Mouse (Mus musculus) mammary gland, adult 2 months (tissue): ENCODE measurements around the gene Gdi1. TPM values are rescaled to one million over a fixed set of nuclear protein-coding genes. Genes with fewer than 3 reads are reported as not detected.

Experiments
- polyA plus RNA-seq: library from polyadenylated mRNA; depleted of rRNA; stranded (reverse); fragments of >200 nt; gene quantifications from 2 replicates; pipeline ENCODE4 v1.2.3, GENCODE M21; 2012; ENCODE audit warnings: low replicate concordance; rRNA removed

Gdi1 gene
- polyA plus RNA-seq = 190 and 385 TPM in 2 replicates

GRCm38 (mm10) chrX:74304867-74305700 is at the start of gene Gdi1:
Gene Gdi1 (plus strand): TSS chrX:74304998.

GRCm38 (mm10) chrX:74270062-74270901 is 34.5 kb upstream of the Gdi1 start, which contains the start of gene Rpl10:
Gene Rpl10 (plus strand): TSS chrX:74270812.

GRCm38 (mm10) chrX:74281732-74282394 is 22.9 kb upstream of the Gdi1 start, which contains the start of the genes Taz and Dnase1l1:
Gene Taz (plus strand): TSS chrX:74281912.
Gene Dnase1l1 (minus strand): TSS chrX:74282337.

GRCm38 (mm10) chrX:74296538-74297448 is 8.0 kb upstream of the Gdi1 start, which contains the start of gene Atp6ap1:
Gene Atp6ap1 (plus strand): TSS chrX:74297097.

DNA sequence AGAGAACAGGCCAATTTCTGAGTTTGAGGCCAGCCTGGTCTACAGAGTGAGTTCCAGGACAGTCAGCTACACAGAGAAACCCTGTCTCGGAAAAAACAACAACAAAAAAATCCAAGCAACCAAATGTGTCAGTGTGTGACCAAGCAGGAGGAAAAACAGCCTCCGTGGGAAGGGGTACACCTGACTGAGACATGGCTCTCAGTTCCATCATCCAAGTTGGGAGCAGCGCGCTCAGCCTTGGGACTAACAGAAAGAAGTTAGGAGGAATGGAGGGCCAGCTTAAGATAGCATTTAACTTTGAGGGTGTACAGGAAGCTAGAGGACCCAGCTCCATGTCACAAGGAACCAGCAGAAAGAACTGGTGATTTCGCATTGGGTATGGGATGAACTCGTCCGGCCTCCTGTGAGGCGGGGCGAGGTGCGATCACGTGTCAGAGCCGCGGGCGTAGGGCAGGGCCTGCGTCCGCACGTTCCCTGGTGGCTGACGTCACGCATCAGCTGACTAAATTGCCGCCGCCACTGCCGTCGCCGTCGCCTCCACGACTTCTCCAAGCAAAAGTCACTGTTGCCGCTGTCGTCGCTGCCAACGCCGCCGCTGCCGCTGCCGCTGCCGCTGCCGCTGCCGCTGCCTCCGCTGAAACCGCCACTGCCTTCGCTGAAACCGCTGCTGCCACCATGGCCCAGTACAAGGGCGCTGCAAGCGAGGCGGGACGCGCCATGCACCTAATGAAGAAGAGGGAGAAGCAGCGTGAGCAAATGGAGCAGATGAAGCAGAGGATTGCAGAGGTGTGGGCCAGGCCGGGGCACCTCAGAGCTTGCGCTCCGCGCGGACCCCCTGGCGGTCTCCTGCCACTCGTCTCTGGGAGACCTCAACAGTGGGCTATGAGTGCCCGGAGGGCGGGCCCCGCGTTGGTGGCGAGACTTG is 8.0 kb downstream of the Gdi1 start, which contains the start of gene Fam50a:
Gene Fam50a, plus strand, starts transcription at position 494 of the 925 bp plus-strand sequence.

DNA sequence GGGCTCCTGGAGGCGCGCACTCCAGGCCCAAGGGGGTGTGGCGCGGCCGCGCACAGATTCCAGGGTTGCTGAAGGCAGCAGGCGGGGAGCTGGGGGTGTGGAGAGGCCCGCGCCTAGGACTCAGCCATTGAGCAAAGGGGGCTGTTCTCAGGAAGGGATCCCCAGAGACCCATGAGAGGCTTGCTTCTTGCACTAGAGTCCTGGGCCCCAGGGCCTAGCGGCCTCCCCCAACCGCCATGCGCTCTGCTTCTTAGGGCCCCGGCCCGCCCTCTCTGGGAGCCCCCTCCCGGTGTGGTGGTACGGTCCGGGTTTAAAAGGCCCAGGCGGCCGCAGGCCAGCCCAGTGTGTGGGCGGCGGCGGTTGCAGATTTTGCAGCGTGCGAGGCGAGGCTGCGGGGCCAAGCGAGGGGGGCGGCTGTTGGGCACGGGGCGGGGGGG is 23.9 kb downstream of the Gdi1 start, which contains the start of gene Plxna3:
Gene Plxna3, plus strand, starts transcription at position 342 of the 437 bp plus-strand sequence.

GRCm38 (mm10) chrX:74353467-74353770 is 48.6 kb downstream of the Gdi1 start, which contains the start of gene Lage3:
Gene Lage3 (minus strand): TSS chrX:74353618.

Other genes with a start within 250 kb of the Gdi1 start
- 2.1 TPM in 1 of 2 replicates, not detected in the other for gene Opn1mw, start 177.5 kb upstream of the Gdi1 start, polyA plus RNA-seq
- 6.0 and 8.2 TPM in 2 replicates for gene Mecp2, start 169.6 kb upstream of the Gdi1 start, polyA plus RNA-seq
- not detected in 2 replicates for gene Tex28, start 137.2 kb upstream of the Gdi1 start, polyA plus RNA-seq
- 0.19 TPM in 1 of 2 replicates, not detected in the other for gene Tktl1, start 127.7 kb upstream of the Gdi1 start, polyA plus RNA-seq
- gene Flna, start 55.2 kb upstream of the Gdi1 start, polyA plus RNA-seq = 435 and 465 TPM in 2 replicates
- 54.0 and 73.1 TPM in 2 replicates for gene Emd, start 50.3 kb upstream of the Gdi1 start, polyA plus RNA-seq
- gene Rpl10, start 34.2 kb upstream of the Gdi1 start, polyA plus RNA-seq = 1,218 and 1,546 TPM in 2 replicates
- gene Taz, start 23.1 kb upstream of the Gdi1 start, polyA plus RNA-seq = 128 and 141 TPM in 2 replicates
- 19.4 and 84.6 TPM in 2 replicates for gene Dnase1l1, start 22.7 kb upstream of the Gdi1 start, polyA plus RNA-seq
- 366 and 441 TPM in 2 replicates for gene Atp6ap1, start 7.9 kb upstream of the Gdi1 start, polyA plus RNA-seq
- 10.4 and 13.7 TPM in 2 replicates for gene Fam50a, start 8.0 kb downstream of the Gdi1 start, polyA plus RNA-seq
- 35.3 and 37.3 TPM in 2 replicates for gene Plxna3, start 24.1 kb downstream of the Gdi1 start, polyA plus RNA-seq
- gene Lage3, start 48.6 kb downstream of the Gdi1 start, polyA plus RNA-seq = 35.5 and 59.7 TPM in 2 replicates
- gene Ubl4a, start 68.2 kb downstream of the Gdi1 start, polyA plus RNA-seq = 31.4 and 52.5 TPM in 2 replicates
- 20.2 and 38.4 TPM in 2 replicates for gene Slc10a3, start 68.4 kb downstream of the Gdi1 start, polyA plus RNA-seq
- gene Fam3a, start 88.3 kb downstream of the Gdi1 start, polyA plus RNA-seq = 43.6 and 48.4 TPM in 2 replicates
- 11.1 and 19.5 TPM in 2 replicates for gene Ikbkg, start 88.3 kb downstream of the Gdi1 start, polyA plus RNA-seq
- 121 and 216 TPM in 2 replicates for gene G6pdx, start 124.2 kb downstream of the Gdi1 start, polyA plus RNA-seq
- not detected in 2 replicates for gene Gm6880, start 176.4 kb downstream of the Gdi1 start, polyA plus RNA-seq